Mouse (Mus musculus) lung, embryonic 14.5 days (tissue): ENCODE measurements around the gene Slf2. TPM values are rescaled to one million over a fixed set of nuclear protein-coding genes. Genes with fewer than 3 reads are reported as not detected.

ENCODE experiments used
- ATAC-seq: fragments of 200-750 bp; cut with Nextera tagmentation; 2 replicates; pipeline ENCODE4 v1.8.0; 2017; ENCODE audit warnings: mild to moderate bottlenecking, moderate TSS enrichment, moderate library complexity; ENCODE audit not compliant: insufficient read depth
- DNase-seq: peaks from one replicate; pipeline ENCODE4 v3.0.0-alpha.2; 2015
- H3K27ac ChIP-seq: fragments of 300-500 bp; sonication (generic); 2 replicates; pipeline ENCODE4 v1.5.1; 2014; ENCODE audit warnings: low read depth, mild to moderate bottlenecking, moderate library complexity
- H3K27me3 ChIP-seq: fragments of 300-500 bp; sonication (generic); 2 replicates; pipeline ENCODE4 v1.6.1; 2014; ENCODE audit warnings: low read length, control low read depth; ENCODE audit not compliant: insufficient read depth
- H3K36me3 ChIP-seq: fragments of 300-500 bp; sonication (generic); 2 replicates; pipeline ENCODE4 v1.6.1; 2014; ENCODE audit warnings: control low read depth; ENCODE audit not compliant: insufficient read depth
- H3K4me1 ChIP-seq: fragments of 300-500 bp; sonication (generic); 2 replicates; pipeline ENCODE4 v1.6.1; 2014; ENCODE audit warnings: antibody characterized with exemption, control low read depth; ENCODE audit not compliant: insufficient read depth
- H3K4me2 ChIP-seq: fragments of 300-500 bp; sonication (generic); 2 replicates; pipeline ENCODE4 v1.6.1; 2014; ENCODE audit warnings: mild to moderate bottlenecking
- H3K4me3 ChIP-seq: fragments of 300-500 bp; sonication (generic); 2 replicates; pipeline ENCODE4 v1.5.1; 2014; ENCODE audit warnings: low read depth, low read length
- H3K9ac ChIP-seq: fragments of 300-500 bp; sonication (generic); 2 replicates; pipeline ENCODE4 v1.6.1; 2014
- H3K9me3 ChIP-seq: fragments of 300-500 bp; sonication (generic); 2 replicates; pipeline ENCODE4 v1.6.1; 2016; ENCODE audit warnings: low read depth, low read length, control low read depth
- CTCF ChIP-seq: IDR thresholded peaks from 2 replicates; pipeline ENCODE4 v1.5.1; 2016; ENCODE audit warnings: antibody characterized with exemption, low read depth
- WGBS: fragments of 180-500 bp; shearing (Covaris S2); extraction: QIAGEN DNeasy Blood & Tissue Kit; methylation state at CpG from one replicate; pipeline ENCODE4 v1.1.7; 2014; 5-methylcytosine and 5-hydroxymethylcytosine counted together
- polyA plus RNA-seq: library from polyadenylated mRNA; unstranded; fragments of >200 nt; fragmentation: Nextera tagmentation; extraction: Ambion mirVana; gene quantifications from 2 replicates; pipeline ENCODE4 v1.2.1, GENCODE M21; 2014

The Slf2 gene
- polyA plus RNA-seq, 1 experiment from 2014 or later = 43.9 TPM

- TF ChIP-seq CTCF = no peak
- H3K4me2 ChIP-seq = peak overlapping the region; percentile 23; the same call in 1 of the 2 replicates
- H3K9ac ChIP-seq = no peak overlapping the region
- 25% methylated on average over 19 of the region's 19 CpGs for WGBS
- H3K36me3 ChIP-seq = no peaks in the 10 kb centered on the region
- H3K27ac ChIP-seq = no peak overlapping the region
- ATAC-seq = 0 out of 2 replicates have a peak, but pooled peaks have one; percentile 21
- H3K4me3 ChIP-seq = no peak overlapping the region
- peaks cover 12% of the 10 kb centered on the region; the same call in 1 of the 2 replicates for H3K27me3 ChIP-seq
- H3K9me3 ChIP-seq = no peaks in the 10 kb centered on the region
- DNase-seq = peak; percentile 48
- peaks cover 2% of the 10 kb centered on the region; the same call in 1 of the 2 replicates for H3K4me1 ChIP-seq
These were observed 37.6 kb upstream of the Slf2 start for GRCm38 (mm10) chr19:44893231-44893871.

GRCm38 (mm10) chr19:44895245-44895644 lies 35.7 kb upstream of the Slf2 start:
- H3K27ac ChIP-seq = no peak overlapping the region
- H3K9me3 ChIP-seq = no peaks in the 10 kb centered on the region
- no peaks in the 10 kb centered on the region for H3K36me3 ChIP-seq
- DNase-seq (peak; percentile 88), ATAC-seq (0 out of 2 replicates have a peak, but pooled peaks have one; percentile 41)
- TF ChIP-seq CTCF = peak; percentile 98
- no peak overlapping the region for H3K9ac ChIP-seq
- no peak overlapping the region for H3K4me2 ChIP-seq
- peaks cover 12% of the 10 kb centered on the region; the same call in 1 of the 2 replicates for H3K27me3 ChIP-seq
- H3K4me1 ChIP-seq = peaks cover 8% of the 10 kb centered on the region; the same call in 1 of the 2 replicates
- WGBS = 2% methylated on average over 4 of the region's 4 CpGs
- no peak overlapping the region for H3K4me3 ChIP-seq

- Histone ChIP-seq H3K36me3 (no peaks in the 10 kb centered on the region), H3K27ac (no peak overlapping the region), H3K4me1 (peaks cover 6% of the 10 kb centered on the region; the same call in 1 of the 2 replicates), H3K9me3 (no peaks in the 10 kb centered on the region), H3K9ac (no peak overlapping the region), H3K4me3 (no peak overlapping the region), H3K27me3 (peaks cover 12% of the 10 kb centered on the region; the same call in 1 of the 2 replicates), H3K4me2 (no peak overlapping the region)
- TF ChIP-seq CTCF = no peak
- no peak for ATAC-seq
- 60% methylated on average over 6 of the region's 6 CpGs for WGBS
- DNase-seq = no peak
These were observed 34.5 kb upstream of the Slf2 start for GRCm38 (mm10) chr19:44896450-44896849.

- Histone ChIP-seq H3K4me3 (no peak overlapping the region), H3K9ac (no peak overlapping the region), H3K27ac (no peak overlapping the region), H3K9me3 (no peaks in the 10 kb centered on the region), H3K36me3 (no peaks in the 10 kb centered on the region), H3K27me3 (peaks cover 12% of the 10 kb centered on the region; the same call in 1 of the 2 replicates), H3K4me1 (peaks cover 11% of the 10 kb centered on the region; the same call in 1 of the 2 replicates), H3K4me2 (no peak overlapping the region)
- DNase-seq = no peak
- WGBS = 60% methylated on average over 5 of the region's 5 CpGs
- no peak for ATAC-seq
- TF ChIP-seq CTCF = no peak
These were observed 33.4 kb upstream of the Slf2 start for GRCm38 (mm10) chr19:44897521-44897920.

GRCm38 (mm10) chr19:44898646-44899045 lies 32.3 kb upstream of the Slf2 start:
- Histone ChIP-seq H3K4me3 (no peak overlapping the region), H3K27ac (no peak overlapping the region), H3K9ac (no peak overlapping the region), H3K27me3 (0 out of 2 replicates have a peak, but pooled peaks cover 12% of the 10 kb centered on the region), H3K36me3 (no peaks in the 10 kb centered on the region), H3K9me3 (no peaks in the 10 kb centered on the region), H3K4me2 (no peak overlapping the region), H3K4me1 (peaks cover 11% of the 10 kb centered on the region; the same call in 1 of the 2 replicates)
- ATAC-seq (no peak), DNase-seq (no peak)
- 32% methylated on average over 3 of the region's 3 CpGs for WGBS
- TF ChIP-seq CTCF = no peak

GRCm38 (mm10) chr19:44899104-44899793 lies 31.7 kb upstream of the Slf2 start:
- WGBS = 28% methylated on average over 9 of the region's 9 CpGs
- no peak overlapping the region for H3K4me2 ChIP-seq
- H3K36me3 ChIP-seq = no peaks in the 10 kb centered on the region
- ATAC-seq (no peak), DNase-seq (no peak)
- no peak overlapping the region for H3K9ac ChIP-seq
- H3K4me1 ChIP-seq = peaks cover 11% of the 10 kb centered on the region; the same call in 1 of the 2 replicates
- H3K27me3 ChIP-seq = 0 out of 2 replicates have a peak, but pooled peaks cover 12% of the 10 kb centered on the region
- no peak overlapping the region for H3K4me3 ChIP-seq
- H3K27ac ChIP-seq = no peak overlapping the region
- no peak for TF ChIP-seq CTCF
- no peaks in the 10 kb centered on the region for H3K9me3 ChIP-seq
